Mouse (Mus musculus) gonadal fat pad, adult 2 months (tissue): ENCODE data around the gene Exoc7. TPM values are rescaled to one million over a fixed set of nuclear protein-coding genes. Genes with fewer than 3 reads are reported as not detected.

Experiments used
- DNase-seq: peaks from one replicate; pipeline ENCODE4 v3.0.0-alpha.2; 2012; ENCODE audit warnings: low read depth
- polyA plus RNA-seq: library from polyadenylated mRNA; depleted of rRNA; stranded (reverse); fragments of >200 nt; gene quantifications from 2 replicates; pipeline ENCODE4 v1.2.3, GENCODE M21; 2012; rRNA removed

Gene Exoc7
- polyA plus RNA-seq, 1 experiment = 41.6 TPM

DNA sequence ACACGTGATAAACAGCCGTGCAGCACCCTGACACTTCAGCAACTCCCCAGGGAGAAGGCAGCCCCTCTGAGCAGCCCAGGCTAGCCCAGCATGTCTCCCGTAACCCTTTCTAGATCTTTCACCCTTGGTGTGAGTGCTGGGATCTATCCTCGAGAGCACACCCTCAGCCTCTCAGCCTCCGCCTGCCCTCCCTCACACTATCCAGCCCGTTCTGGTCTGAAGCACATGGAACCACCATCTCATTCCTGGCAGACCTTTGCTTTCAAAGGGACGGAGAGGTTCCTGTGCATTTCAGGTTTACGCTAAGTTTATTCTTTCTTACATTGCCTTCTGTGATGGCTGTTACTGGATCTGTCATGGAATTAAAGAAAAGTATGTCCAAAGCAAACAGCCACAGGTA lies 62.5 kb downstream of the Exoc7 start:
- no peak for DNase-seq

DNA sequence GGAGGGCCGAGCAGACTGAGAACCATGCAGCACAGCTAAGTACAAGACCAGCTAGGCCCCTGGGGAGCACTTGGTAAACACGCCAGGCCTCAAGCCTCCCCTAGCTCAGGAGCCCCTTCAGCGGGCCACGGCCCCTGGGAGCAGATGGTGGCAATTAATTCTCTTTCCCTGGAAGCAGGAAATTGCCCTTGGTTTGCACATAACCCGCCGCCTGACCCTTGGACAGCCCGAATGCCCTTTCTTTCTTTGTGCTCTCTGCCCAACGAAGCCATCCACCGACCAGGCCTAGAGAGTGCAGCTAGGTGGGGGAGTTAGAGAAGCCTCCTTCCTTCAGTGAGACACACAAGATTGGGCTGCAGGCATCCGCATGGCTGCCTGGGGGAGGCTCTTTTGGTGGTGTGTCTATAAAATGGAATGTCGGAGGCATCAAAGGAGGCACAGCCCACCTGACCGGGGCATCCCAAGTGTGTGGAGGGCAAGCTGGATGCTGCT lies 65.2 kb downstream of the Exoc7 start:
- no peak for DNase-seq

DNA sequence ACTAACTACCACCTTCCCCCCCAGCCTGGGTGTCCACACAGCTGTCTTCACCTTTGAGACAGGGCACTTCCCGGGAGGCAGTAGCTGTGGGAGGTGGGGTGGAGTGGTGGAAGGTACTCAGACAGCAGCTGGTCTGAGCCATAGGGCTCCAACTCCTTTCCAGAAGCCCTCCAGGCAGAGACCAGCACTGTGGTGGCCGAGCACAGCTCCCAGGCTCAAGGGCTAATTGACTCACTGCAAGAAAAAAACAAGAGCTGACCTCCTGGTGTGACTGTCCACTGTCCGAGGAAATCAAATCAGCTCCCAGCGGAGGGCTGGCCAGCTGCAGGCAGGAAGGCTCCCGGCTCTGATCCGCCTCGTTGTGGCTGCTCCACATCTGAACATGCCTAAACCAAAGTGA lies 67.2 kb downstream of the Exoc7 start:
- no peak for DNase-seq

Other genes with a start within 250 kb of the Exoc7 start
- gene Unc13d, start 229.3 kb downstream of the Exoc7 start, polyA plus RNA-seq = 1.3 and 1.6 TPM in 2 replicates
- 180 and 211 TPM in 2 replicates for gene Wbp2, start 220.2 kb downstream of the Exoc7 start, polyA plus RNA-seq
- gene Trim47, start 180.0 kb downstream of the Exoc7 start, polyA plus RNA-seq = 35.0 and 38.8 TPM in 2 replicates
- 8.5 and 8.8 TPM in 2 replicates for gene Trim65, start 176.1 kb downstream of the Exoc7 start, polyA plus RNA-seq
- 34.4 and 49.0 TPM in 2 replicates for gene Mrpl38, start 168.4 kb downstream of the Exoc7 start, polyA plus RNA-seq
- 36.0 and 43.7 TPM in 2 replicates for gene Fbf1, start 139.1 kb downstream of the Exoc7 start, polyA plus RNA-seq
- gene Ten1, start 108.4 kb downstream of the Exoc7 start, polyA plus RNA-seq = 49.9 and 51.0 TPM in 2 replicates
- gene Acox1, start 108.2 kb downstream of the Exoc7 start, polyA plus RNA-seq = 174 and 195 TPM in 2 replicates
- 1.2 TPM in 2 replicates for gene Evpl, start 69.2 kb downstream of the Exoc7 start, polyA plus RNA-seq
- 61.9 and 64.0 TPM in 2 replicates for gene Srp68, start 33.0 kb downstream of the Exoc7 start, polyA plus RNA-seq
- 3.9 and 6.5 TPM in 2 replicates for gene Galr2, start 26.3 kb downstream of the Exoc7 start, polyA plus RNA-seq
- 10.8 and 21.0 TPM in 2 replicates for gene Foxj1, start 28.2 kb upstream of the Exoc7 start, polyA plus RNA-seq
- gene Rnf157, start 105.8 kb upstream of the Exoc7 start, polyA plus RNA-seq = 12.5 and 16.1 TPM in 2 replicates
- gene Ubald2, start 126.9 kb upstream of the Exoc7 start, polyA plus RNA-seq = 110 and 127 TPM in 2 replicates
- gene Qrich2, start 159.0 kb upstream of the Exoc7 start, polyA plus RNA-seq = 1.2 and 3.0 TPM in 2 replicates
- gene Prpsap1, start 187.0 kb upstream of the Exoc7 start, polyA plus RNA-seq = 64.2 and 89.9 TPM in 2 replicates
- 29.1 and 37.2 TPM in 2 replicates for gene Sphk1, start 223.7 kb upstream of the Exoc7 start, polyA plus RNA-seq